Mouse (Mus musculus) kidney, postnatal 10 days (tissue): ENCODE results near the gene Pttg1.

ENCODE experiments used
- DNase-seq: peaks from one replicate; pipeline ENCODE4 v3.0.0; 2021; ENCODE audit warnings: mixed read lengths

The Pttg1 gene

DNA sequence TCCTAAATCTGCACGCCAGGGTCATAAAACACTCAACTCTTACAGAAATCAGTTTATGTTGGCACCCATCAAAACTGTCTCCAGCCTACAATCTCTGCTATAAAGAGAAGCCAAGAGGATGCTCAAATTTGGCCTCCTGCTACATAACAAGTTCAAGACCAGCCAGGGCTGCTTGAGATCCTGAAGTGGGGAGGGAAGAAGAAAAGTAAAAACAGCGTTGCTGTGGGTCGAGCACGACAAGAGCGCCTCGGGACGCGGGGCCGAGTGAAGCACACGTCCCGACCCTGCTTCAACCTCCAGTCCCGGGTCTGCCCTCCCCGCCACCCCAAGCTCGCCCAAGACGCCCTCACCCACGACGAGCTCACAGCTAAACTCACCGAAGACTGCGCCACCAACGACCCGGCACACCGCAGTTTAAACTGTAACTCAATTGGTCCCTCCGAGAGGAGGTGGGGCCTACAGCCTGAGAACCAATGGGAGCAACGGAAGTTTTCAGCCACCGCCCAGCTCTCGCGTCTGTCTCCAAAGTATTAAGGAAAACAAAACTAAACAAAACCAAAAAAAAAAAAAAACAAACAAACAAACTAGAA is at the start of gene Pttg1:
Gene Pttg1, minus strand, starts transcription at position 428 of the 590 bp plus-strand sequence.
- peak; percentile 88 for DNase-seq

DNA sequence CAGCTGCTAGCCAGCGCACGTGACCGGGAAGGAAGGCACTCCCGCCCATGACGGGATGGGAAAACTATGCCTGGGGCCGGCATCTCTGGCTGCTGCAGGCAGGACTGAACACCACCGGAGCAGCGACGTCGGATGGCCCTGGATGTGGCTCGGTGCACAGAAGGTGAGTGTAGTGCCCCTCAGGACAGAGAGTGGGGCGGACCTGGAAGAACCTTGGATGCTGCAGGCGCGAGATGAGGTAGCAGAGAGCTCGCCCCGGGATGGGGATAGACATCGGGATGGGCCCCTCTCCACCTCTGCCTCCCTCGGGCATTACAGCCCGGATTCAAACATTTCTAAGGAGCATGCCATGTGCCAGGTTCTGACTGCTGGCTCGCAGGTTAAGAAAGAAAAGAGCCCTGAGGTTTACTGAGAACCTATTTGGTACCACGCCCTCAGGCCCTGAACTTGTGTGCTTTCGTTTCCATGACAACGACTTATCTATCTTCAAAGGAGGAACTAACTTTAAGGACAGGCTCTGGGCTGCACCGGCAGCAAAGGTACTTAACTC is 48.2 kb upstream of the Pttg1 start, which contains the start of gene C1qtnf2:
Gene C1qtnf2, plus strand, starts transcription at position 52 of the 550 bp plus-strand sequence.
- peak; percentile 79 for DNase-seq

DNA sequence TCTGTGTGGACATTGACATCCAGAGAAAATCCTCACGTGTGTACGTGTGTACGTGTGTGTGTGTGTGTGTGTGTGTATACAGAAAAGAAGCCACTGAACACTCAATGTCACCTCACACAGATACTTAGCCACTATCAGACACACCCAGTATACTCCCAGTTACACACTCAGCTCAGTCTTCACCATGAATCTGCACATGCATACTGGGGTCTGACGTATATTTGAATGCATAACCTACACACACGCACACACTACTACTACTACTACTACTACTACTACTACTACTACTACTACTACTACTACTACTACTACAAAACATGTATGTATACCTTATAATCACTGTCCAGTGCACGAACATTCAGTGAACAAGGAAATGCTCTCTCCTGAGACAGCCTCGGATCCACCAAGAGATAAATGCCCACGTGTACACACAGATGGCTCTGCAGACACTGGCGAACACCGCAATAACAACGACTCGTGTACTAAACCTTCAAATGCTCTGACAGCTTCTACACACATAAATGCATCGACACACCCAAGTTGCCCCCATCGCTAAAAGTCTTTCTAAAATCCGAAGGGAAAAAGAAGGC is 47.7 kb upstream of the Pttg1 start:
- DNase-seq = peak; percentile 3

DNA sequence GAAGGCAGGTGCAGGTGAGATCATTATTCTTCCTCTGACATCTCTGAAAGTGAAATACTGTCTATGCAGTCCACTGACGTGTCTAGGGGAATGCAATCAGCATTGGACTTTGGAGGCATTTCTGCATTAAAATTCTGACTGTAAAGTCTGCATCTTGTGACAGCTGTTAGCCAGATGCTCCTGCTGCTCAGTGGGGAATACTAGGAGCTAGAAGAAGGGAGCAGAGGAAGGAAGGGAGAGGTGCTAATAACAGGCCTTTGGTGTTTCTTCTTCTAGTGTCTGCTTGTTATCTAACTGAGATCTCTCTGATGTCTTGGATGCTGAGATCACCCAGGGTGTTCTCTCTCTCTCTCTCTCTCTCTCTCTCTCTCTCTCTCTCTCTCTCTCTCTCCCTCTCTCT is 47.1 kb upstream of the Pttg1 start:
- DNase-seq = peak; percentile 14

DNA sequence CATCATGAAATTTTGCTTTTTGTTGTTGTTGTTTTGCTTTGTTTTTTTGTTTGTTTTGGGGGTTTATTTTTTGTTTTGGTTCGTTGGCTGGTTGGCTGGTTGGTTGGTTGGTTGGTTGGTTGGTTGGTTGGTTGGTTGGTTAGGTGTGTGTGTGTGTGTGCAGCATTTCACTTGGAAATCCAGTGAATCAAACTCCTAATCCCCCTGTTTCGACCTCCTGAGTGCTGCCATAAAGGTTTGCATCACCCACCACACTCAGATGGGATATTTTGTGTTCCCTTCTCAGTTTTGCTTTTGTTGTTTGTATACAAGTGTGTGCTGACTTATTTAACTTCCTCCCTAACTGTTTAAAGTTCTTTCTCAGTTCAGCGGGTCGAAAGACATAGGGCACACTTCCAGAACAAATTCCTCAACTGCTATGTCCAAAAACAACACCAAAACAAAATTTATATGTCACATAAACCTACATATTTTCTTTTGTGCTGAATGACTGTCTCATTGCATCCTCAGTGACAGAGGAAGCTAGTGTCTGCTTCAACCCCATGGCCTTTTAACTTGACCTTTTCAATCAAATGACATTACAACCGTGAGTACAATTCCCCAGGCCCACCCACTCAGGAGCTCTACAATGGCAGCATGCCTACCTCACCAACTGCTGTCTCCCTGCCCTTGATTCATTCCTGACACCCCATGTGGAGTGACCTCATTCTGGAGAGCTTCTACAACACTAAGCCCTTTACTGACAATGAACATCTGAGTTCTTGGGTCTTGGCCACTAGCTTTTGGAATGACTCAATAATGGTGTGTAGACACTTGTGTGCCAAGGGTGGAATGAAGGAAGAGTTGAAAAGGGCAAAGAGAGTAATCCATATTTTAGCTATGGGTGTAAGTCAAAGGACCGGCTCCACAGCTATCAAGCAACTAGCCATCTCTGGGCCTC is 45.1 kb upstream of the Pttg1 start:
- peak; percentile 16 for DNase-seq

DNA sequence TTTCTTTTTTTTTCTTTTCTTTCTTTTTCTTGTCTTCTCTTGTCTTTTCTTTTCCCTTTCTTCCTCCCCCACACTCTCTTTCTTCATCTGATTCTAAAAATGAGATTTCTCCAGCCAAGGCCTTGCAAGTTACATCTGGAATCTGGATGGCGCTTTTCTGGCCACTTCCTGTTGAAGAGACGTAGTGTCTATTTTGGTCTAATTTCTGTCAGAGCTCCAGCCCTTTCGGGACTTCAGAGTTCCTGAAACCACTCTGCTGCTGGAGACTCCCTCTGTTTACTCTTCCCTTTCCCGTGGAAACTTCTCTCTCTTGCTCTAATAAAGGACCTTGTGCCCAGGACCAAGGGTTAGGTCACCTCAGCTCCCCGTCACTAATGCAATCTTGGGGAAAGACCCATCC is 44.1 kb upstream of the Pttg1 start:
- peak; percentile 63 for DNase-seq

DNA sequence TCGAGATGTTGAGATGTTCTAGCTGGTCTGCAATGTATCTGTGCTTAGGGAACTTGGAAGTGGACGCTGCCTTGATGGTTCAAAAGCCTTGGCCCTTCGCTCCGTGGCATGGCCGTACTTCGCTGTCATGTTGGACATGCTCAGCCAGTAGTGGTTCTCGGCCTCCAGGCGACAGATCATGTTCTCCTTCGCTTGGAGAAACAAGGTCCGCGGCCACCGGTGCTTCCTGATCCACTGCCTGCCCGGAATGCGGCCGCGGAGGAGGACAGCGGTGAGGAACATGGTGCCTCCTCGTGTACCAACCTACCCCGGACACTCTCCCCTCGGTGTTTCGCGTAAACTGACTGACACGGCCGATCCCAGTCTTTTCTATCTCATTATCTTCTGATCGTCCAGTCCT is 37.2 kb upstream of the Pttg1 start:
- DNase-seq = no peak

DNA sequence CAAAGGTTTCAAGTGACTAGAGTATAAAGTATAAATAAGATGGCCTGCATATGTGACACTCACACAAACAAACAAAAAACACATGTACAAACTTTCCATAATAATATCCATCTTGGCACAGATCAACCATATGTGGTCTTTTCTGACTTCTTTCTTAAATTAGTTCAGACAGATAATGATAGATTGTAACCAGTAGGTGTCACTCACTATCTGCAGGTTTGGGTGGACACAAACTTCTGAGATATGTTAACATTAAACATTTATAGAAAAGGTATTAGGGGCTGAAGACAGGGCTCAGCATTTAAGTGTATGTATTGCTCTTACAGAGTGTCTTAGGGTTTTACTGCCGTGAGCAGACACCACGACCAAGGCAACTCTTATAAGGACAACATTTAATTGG is 26.2 kb upstream of the Pttg1 start:
- no peak for DNase-seq

DNA sequence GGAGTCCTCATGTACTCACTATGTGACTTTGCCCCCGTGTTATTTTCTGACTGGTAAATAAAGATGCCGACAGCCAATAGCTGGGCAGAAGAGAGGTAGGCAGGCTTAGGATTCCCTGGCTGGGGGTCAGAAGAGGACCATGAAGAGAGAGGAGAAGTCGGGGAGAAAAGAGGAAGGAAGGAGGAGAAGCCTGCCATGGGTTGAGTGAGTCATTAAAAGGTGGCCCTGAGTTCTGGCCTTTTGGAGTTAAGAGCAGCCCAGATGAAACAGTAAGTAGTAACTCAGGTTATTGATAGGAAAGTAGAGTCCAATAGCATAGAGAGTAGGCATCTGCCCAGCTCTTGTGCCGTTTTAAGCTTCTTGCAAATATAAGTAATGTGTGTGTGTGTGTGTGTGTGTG is 25.3 kb upstream of the Pttg1 start:
- no peak for DNase-seq

DNA sequence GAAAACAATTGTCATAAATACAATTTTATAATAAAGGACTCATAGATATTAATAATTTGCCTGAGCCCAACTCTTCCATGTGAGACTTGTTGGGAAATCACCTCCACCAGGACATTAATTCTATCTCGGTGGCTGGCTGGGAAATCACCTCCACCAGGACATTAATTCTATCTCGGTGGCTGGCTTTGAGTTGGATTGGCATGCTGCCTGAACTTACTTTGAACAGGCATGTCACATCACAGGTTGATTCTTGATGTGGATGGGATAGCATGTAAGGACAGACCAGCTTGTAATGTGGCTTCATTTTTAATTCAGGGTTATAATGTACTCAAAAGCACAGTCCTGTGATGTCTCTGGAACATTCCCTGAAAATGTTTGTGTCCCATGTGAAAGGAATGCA is 23.9 kb upstream of the Pttg1 start:
- no peak for DNase-seq

DNA sequence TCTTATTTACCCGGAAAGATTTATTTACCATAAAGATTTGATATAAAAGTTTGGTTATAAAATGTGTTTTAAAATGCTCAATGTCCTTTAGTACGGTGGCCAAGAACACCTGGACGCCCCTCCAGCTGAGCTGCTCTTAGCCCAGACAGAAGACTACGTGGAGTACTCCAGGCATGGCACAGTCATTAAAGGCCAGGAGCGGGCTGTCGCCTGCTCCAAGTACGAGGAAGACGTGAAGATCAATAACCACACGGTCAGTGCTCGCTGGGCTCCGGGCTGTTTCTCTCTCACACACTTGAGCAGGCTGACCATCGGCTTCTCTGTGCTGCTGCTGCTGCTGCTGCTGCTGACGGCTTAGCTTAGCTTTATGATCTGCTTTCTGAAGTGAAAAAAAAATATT is 17.1 kb upstream of the Pttg1 start:
- no peak for DNase-seq

DNA sequence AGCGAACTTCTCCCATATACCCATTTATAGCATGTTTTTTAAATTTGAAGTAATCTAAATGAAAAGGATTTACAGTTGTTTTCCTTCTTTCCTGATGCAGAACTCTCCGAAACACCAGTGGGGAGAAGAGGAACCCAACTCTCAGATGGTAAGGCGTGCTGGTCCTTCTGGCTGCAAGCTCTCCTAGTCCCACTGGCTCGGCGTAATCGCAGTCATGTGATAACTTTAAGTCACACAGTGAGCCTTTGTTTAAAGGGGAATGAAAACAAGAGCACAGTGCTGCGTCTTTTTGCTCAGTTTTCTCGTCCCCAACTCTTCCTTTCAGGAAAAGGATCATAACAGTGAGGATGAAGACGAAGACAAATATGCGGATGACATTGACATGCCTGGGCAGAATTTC is 15.1 kb upstream of the Pttg1 start:
- DNase-seq = no peak

DNA sequence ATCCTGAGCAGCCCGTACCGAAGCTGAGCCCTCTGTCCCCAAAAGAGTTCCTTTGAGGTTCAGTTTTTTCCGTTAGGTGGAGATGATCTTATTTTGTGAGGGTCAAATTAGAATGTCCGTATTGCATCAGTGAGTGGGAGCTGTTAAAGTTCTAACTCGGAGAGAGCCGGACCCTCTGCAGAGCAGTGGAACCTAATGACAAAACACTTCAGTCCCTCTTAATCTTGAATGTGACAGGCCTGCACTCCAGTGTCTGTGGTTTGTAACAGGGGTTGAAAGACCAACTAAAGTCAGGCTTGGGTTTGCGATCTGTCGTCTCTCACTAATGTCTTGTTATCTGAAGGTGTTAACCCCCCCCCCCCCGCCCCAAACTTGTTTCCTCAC is 8.0 kb upstream of the Pttg1 start:
- DNase-seq = no peak

DNA sequence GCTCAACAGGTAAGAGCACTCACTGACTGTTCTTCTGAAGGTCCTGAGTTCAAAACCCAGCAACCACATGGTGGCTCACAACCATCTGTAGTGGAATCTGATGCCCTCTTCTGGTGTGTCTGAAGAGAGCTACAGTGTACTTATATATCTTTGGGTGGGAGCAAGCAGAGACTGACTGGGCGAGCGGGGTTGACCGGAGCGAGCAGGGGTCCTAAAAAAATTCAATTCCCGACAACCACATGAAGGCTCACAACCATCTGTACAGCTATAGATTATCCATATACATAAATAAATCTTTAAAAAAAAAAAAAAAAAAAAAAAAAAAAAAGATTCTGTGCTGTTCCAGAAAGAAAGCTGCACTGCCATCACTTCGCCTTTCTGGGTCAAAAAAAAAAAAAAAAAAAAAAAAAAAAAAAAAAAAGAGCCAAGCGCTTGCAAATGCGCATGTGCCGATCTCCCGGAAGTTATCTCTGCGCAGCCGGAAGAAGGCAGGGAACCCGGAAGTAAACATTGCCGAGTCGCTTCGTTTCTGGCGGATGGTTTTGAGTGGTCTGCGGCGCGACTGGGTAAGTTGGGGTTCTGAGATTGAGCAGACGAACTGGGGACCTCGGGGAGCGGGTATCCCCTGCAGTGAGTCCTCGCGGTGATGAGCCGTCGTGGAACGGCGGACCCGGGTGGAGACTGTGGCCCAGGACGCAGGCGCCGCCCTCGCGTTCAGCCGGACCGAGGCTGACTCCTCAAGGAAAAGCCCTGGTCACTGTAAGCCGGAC is 7.4 kb upstream of the Pttg1 start, which contains the start of gene Slu7:
Gene Slu7, plus strand, starts transcription at position 491 of the 770 bp plus-strand sequence.
- DNase-seq = peak; percentile 86

DNA sequence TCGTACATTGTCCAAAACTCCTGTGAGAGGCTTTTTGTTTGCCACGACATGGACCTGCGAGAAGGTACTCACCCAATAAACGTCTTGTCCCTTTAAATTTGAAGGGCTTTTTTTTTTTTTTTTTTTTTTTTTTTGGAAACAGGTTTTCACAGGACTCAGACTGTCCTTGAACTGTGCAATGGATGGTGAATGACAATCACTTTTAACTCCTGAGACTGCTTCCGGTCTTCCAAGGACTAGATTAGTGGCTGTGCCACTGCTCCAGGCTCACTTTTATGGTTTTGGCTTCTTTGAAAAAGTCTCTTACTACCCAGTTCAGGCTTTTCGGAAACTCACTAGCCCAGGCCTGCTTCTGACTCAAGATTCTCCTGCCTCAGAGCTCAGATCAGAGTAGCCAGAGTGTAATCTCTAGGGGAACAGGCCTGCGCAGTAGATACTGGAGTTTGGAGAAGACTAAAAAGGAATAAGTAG is 398 bp upstream of the Pttg1 start:
- no peak for DNase-seq

DNA sequence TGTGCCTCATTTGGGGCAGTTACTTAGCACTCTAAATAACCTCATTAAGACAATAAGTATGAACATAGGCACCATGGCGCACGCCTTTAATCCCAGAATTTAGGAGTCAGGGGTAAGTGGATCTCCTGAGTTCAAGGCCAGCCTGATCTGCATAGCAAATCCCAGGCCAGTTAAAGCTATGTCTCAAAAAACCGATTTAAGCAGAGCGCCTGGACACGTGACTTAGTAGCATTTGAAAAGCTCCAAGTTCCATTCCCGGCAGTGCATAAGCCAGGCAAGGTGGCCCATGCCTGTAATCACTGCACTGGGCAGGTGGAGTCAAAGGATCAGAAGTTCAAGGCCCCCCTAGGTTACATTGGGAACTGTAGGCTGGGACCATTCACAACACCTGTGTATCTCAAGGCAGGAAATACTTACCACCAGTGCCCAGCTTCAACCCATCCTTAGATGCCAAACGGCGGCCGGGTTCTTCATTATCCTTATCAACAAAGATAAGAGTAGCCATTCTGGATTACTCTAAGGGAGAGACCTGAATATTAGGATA is 813 bp downstream of the Pttg1 start:
- DNase-seq = no peak

DNA sequence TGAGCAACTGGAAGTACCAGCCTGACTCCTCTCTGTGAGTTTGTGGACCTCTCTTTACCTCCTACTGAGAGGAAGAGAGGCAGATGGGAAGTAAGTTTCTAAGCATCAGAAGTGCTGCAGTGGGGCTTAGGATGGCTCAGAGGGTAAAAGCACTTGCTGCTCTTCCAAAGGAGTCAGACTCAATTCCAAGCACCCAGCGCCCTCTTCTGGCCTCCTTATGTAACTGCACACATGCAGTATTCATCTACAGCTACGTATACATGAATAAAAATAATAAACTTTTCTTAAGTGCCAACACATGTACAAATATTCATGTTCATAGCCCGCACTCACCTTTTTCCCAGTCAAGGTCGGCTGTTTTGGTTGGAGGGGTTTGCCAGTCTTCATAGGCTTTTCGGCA is 1.7 kb downstream of the Pttg1 start:
- DNase-seq = no peak

DNA sequence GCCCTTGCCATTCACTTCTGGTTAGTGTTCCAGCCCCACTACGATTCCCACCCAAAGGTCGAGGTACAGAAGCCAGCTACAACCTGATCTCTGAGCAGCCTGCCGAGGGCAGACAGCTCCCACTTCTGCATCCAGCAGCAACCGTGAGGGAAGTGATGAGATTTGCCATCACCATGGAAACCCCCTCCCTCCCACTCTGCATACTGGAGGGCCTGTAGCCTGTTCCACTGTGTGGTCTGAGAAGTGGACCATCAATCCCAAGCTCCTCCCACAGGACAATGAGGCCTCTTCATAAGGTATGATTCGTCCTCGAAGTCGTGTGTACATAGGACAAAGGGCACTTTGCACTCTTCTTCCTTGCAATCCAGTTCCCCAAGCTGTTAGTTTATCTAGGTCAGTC is 8.8 kb downstream of the Pttg1 start:
- no peak for DNase-seq

DNA sequence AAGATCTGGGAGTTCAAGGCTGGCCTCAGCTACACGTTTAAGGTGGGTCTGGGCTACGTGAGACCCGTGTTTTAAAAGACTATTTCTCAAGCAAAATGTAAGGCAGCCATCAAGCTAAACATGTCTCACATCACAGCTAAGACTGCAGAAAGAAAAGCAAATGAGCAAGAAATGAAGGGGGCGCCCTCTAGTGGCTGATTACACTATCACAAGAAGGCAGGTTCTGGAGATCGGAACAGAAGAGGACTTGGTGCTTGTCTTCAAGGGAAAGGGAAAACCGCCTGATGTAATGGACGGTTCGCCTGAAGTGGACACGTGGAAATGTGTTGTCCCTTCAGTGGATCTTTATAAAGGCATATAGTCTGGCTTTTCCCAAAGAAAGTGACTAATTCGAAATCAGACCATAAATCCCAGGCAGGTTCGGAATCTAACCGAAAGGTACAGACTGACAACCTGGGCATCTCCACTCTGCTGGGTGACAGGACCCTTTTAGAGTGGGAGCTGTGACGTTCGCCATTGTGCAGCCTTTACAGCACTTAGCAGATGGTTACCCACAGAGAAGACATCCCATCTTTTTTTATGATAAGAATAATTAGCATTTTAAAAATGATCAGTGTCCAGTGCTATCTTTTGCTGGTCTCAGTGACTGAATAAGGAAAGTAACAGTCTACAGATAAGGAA is 13.1 kb downstream of the Pttg1 start:
- peak; percentile 87 for DNase-seq

DNA sequence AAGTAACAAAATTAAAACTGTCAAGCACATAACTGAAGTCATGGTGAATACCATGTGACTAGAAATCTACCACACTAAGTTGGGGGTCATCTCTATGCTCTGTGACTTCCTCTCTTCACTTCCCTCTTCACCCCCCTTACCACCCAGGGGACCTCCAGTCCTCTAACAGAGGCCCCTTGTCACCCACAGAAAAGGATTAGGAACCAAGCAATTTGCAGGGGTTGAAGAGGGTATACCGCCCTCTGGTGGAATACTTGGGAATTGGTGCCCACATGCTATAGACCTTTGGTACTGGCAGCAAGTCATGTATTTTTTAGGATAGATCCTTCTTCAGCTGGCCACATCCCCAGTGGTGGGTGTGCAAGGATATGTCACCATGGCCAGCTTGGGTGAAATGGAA is 14.6 kb downstream of the Pttg1 start:
- DNase-seq = peak; percentile 81

DNA sequence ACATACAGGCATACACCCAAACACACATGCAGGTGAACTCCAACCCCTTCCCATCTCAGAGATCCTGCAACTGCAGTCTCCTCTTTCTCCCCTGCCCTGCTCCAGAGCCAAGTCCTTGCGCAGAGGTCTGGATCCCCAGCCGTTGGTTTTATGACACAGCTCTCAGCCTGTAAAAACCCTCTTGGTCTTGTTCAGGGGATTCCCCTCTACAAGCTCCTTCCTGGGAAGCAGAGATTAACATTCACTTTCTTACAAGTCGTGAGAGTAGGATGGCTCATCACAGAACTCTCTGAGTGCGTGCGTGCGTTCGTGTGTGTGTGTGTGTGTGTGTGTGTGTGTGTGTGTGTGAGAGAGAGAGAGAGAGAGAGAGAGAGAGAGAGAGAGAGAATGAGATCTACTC is 15.8 kb downstream of the Pttg1 start:
- DNase-seq = no peak

DNA sequence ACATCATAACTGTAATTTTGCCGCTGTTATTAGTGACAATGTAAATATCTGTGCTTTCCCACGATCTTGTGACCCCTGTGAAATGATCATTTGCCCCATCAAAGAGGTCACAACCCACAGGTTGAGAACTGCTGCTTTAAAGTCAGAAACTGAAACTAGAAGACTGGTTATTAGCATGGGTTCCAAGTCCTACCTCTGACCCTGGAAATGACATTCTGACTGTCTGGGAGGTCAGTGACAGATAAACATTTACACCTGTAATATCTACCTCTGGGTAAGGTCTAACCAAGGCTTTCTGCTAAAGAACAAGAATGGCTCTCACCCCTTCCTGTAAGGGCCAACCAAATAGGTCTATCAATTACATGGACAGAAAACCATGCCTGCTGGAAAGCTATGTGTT is 17.2 kb downstream of the Pttg1 start:
- DNase-seq = no peak
